Mouse (Mus musculus): ENCODE data around the gene Dohh. TPM values are rescaled to one million over a fixed set of nuclear protein-coding genes. Genes with fewer than 3 reads are reported as not detected.

Dohh gene
- total RNA-seq, 2 experiments from 2014 or later, result 52.0 to 56.2 TPM

- DNase-seq (ENCODE audit: low spot score), result peak; percentile 53
- intact Hi-C loops (cut with DNase I), result no loop called here
These were observed 40.2 kb downstream of the Dohh start for GRCm38 (mm10) chr10:81424246-81425051.

GRCm38 (mm10) chr10:81425236-81425850 is 41.1 kb downstream of the Dohh start:
- intact Hi-C loops (cut with DNase I), result no loop called here

GRCm38 (mm10) chr10:81426081-81426671 is 41.9 kb downstream of the Dohh start:
- DNase-seq (ENCODE audit: low spot score), result peak; percentile 1
- intact Hi-C loops (cut with DNase I), result no loop called here

More at GRCm38 (mm10) chr10:81425236-81425850, 41.1 kb downstream of the Dohh start:
- peak; percentile 43 for DNase-seq (ENCODE audit: low spot score)

- peak; percentile 66 for DNase-seq (ENCODE audit: low spot score)
- intact Hi-C loops (cut with DNase I), result no loop called here
These were observed 42.7 kb downstream of the Dohh start for GRCm38 (mm10) chr10:81426897-81427296.

- peak; percentile 1 for DNase-seq (ENCODE audit: low spot score)
- intact Hi-C loops (cut with DNase I), result no loop called here
These were observed 43.1 kb downstream of the Dohh start for GRCm38 (mm10) chr10:81427327-81427726.

GRCm38 (mm10) chr10:81427804-81428506 is 43.7 kb downstream of the Dohh start:
- peak; percentile 1 for DNase-seq (ENCODE audit: low spot score)
- intact Hi-C loops (cut with DNase I), result no loop called here

GRCm38 (mm10) chr10:81428507-81428870 is 44.3 kb downstream of the Dohh start:
- no peak for DNase-seq (ENCODE audit: low spot score)
- intact Hi-C loops (cut with DNase I), result no loop called here

- intact Hi-C loops (cut with DNase I), result no loop called here
- no peak for DNase-seq (ENCODE audit: low spot score)
These were observed 44.9 kb downstream of the Dohh start for GRCm38 (mm10) chr10:81429092-81429491.

GRCm38 (mm10) chr10:81429605-81430061 is 45.4 kb downstream of the Dohh start:
- peak; percentile 83 for DNase-seq (ENCODE audit: low spot score)
- intact Hi-C loops (cut with DNase I), result loop anchor here (1.0 kb wide), 1 partner anchor 17 kb away; no protein-coding TSS in a partner anchor

- peak; percentile 76 for DNase-seq (ENCODE audit: low spot score)
- intact Hi-C loops (cut with DNase I), result loop anchor here (1.0 kb wide), 1 partner anchor 18 kb away; no protein-coding TSS in a partner anchor
These were observed 46.1 kb downstream of the Dohh start for GRCm38 (mm10) chr10:81430141-81430830.

- intact Hi-C loops (cut with DNase I), result loop anchor here (1.0 kb wide), 1 partner anchor 19 kb away; no protein-coding TSS in a partner anchor
- DNase-seq (ENCODE audit: low spot score), result peak; percentile 25
These were observed 46.8 kb downstream of the Dohh start for GRCm38 (mm10) chr10:81430831-81431525.

GRCm38 (mm10) chr10:81431526-81432168 is 47.4 kb downstream of the Dohh start:
- intact Hi-C loops (cut with DNase I), result no loop called here
- no peak for DNase-seq (ENCODE audit: low spot score)

- DNase-seq (ENCODE audit: low spot score), result no peak
- intact Hi-C loops (cut with DNase I), result no loop called here
These were observed 48.1 kb downstream of the Dohh start for GRCm38 (mm10) chr10:81432169-81432867.

GRCm38 (mm10) chr10:81432868-81433262 is 48.6 kb downstream of the Dohh start:
- peak; percentile 91 for DNase-seq (ENCODE audit: low spot score)

GRCm38 (mm10) chr10:81433541-81434289 is 49.5 kb downstream of the Dohh start:
- DNase-seq (ENCODE audit: low spot score), result no peak
- intact Hi-C loops (cut with DNase I), result no loop called here

More at GRCm38 (mm10) chr10:81432868-81433262, 48.6 kb downstream of the Dohh start:
- intact Hi-C loops (cut with DNase I), result no loop called here

- intact Hi-C loops (cut with DNase I), result no loop called here
- no peak for DNase-seq (ENCODE audit: low spot score)
These were observed 50.4 kb downstream of the Dohh start for GRCm38 (mm10) chr10:81434361-81435263.

Measured in heart, postnatal 25 days (tissue).